Mouse (Mus musculus) heart, embryonic 14.5 days (tissue): ENCODE measurements around the gene Haus3. TPM values are rescaled to one million over a fixed set of nuclear protein-coding genes. Genes with fewer than 3 reads are reported as not detected.

Source experiments
- ATAC-seq: fragments of 200-750 bp; cut with Nextera tagmentation; 2 replicates; pipeline ENCODE4 v1.8.0; 2017; ENCODE audit warnings: low read depth, moderate TSS enrichment; ENCODE audit not compliant: insufficient number of reproducible peaks, insufficient read depth, low FRiP score
- H3K27ac ChIP-seq, 2 experiments: fragments of 200-500 bp in 1 of 2; fragments of 300-500 bp in 1 of 2; sonication (generic) in 1 of 2; replicated peaks in 1 of 2; 2 replicates each; pipeline ENCODE4 v1.5.1; 2012 to 2014; ENCODE audit warnings: low read depth in 2 of 2, low read length in 2 of 2, control low read depth in 1 of 2, mild to moderate bottlenecking in 1 of 2, mixed read lengths in 1 of 2; ENCODE audit not compliant: control insufficient read depth in 1 of 2, insufficient read depth in 1 of 2
- H3K27me3 ChIP-seq: fragments of 300-500 bp; sonication (generic); 2 replicates; pipeline ENCODE4 v1.6.1; 2014; ENCODE audit warnings: mild to moderate bottlenecking, low read length, control low read depth; ENCODE audit not compliant: control insufficient read depth, insufficient read depth
- H3K36me3 ChIP-seq: fragments of 300-500 bp; sonication (generic); 2 replicates; pipeline ENCODE4 v1.6.1; 2014; ENCODE audit warnings: mild to moderate bottlenecking, control low read depth, low read length, mixed read lengths; ENCODE audit not compliant: control insufficient read depth, insufficient read depth
- H3K4me1 ChIP-seq, 2 experiments: fragments of 200-500 bp in 1 of 2; fragments of 300-500 bp in 1 of 2; sonication (generic) in 1 of 2; 2 replicates each; pipeline ENCODE4 v1.6.1; 2012 to 2014; ENCODE audit warnings: low read length in 2 of 2, control low read depth in 1 of 2, mixed read lengths in 1 of 2; ENCODE audit not compliant: control insufficient read depth in 2 of 2, insufficient read depth in 2 of 2
- H3K4me2 ChIP-seq: fragments of 300-500 bp; sonication (generic); 2 replicates; pipeline ENCODE4 v1.6.1; 2014; ENCODE audit warnings: mild to moderate bottlenecking, low read length
- H3K4me3 ChIP-seq, 2 experiments: fragments of 200-500 bp in 1 of 2; fragments of 300-500 bp in 1 of 2; sonication (generic) in 1 of 2; 2 replicates each; pipeline ENCODE4 v1.5.1; 2012 to 2014; ENCODE audit warnings: low read length in 2 of 2, mild to moderate bottlenecking in 2 of 2, control low read depth in 1 of 2, low read depth in 1 of 2, moderate library complexity in 1 of 2; ENCODE audit not compliant: control insufficient read depth in 1 of 2, insufficient read depth in 1 of 2
- H3K9ac ChIP-seq: fragments of 300-500 bp; sonication (generic); 2 replicates; pipeline ENCODE4 v1.6.1; 2014; ENCODE audit warnings: mild to moderate bottlenecking, low read length
- H3K9me3 ChIP-seq: fragments of 300-500 bp; sonication (generic); 2 replicates; pipeline ENCODE4 v1.6.1; 2016; ENCODE audit warnings: low read length, control low read depth; ENCODE audit not compliant: control insufficient read depth
- WGBS: fragments of 180-500 bp; shearing (Covaris S2); extraction: QIAGEN DNeasy Blood & Tissue Kit; methylation state at CpG from one replicate; pipeline ENCODE4 v1.1.7; 2014; 5-methylcytosine and 5-hydroxymethylcytosine counted together
- polyA plus RNA-seq: library from polyadenylated mRNA; unstranded; fragments of >200 nt; fragmentation: Nextera tagmentation; extraction: Ambion mirVana; gene quantifications from 2 replicates; pipeline ENCODE4 v1.2.1, GENCODE M21; 2014

Gene Haus3
- polyA plus RNA-seq, 1 experiment from 2014 or later: 18.4 TPM

DNA sequence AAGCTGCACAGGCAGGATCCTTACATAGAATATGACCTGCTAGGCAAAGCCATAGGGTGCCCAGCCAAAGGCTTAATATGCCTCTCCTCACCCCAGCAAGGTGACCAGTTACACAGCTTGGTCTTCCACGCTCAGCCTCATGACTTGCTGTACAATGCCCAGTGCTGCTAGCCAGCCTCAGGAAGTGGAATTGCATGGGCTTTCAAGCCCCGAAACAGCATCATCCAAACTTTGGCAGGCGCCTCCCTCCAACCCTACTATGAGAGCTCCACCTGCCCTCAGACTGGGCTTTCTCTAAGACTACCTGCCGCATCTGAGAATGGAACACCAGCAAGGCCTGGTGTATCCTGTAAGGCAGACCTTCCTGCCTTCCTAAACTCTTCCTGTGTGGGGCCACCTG, 8.5 kb upstream of the Haus3 start:
- no peak for ATAC-seq
- Histone ChIP-seq H3K27me3 (no peaks in the 10 kb centered on the region), H3K4me3 (no peak overlapping the region), H3K4me1 (peaks cover 4 to 6% of the 10 kb centered on the region in 2 experiments), H3K36me3 (peaks cover 88% of the 10 kb centered on the region), H3K27ac (no peak overlapping the region), H3K9me3 (no peaks in the 10 kb centered on the region), H3K4me2 (no peak overlapping the region), H3K9ac (no peak overlapping the region)
- 91% methylated on average over 4 of the region's 4 CpGs for WGBS

- Histone ChIP-seq H3K4me3 (no peak overlapping the region), H3K9ac (no peak overlapping the region), H3K9me3 (no peaks in the 10 kb centered on the region), H3K4me2 (no peak overlapping the region), H3K4me1 (no peaks in the 10 kb centered on the region), H3K36me3 (peaks cover 84% of the 10 kb centered on the region), H3K27me3 (no peaks in the 10 kb centered on the region), H3K27ac (no peak overlapping the region)
- no peak for ATAC-seq
- WGBS: 73% methylated on average over 2 of the region's 2 CpGs
Measured at GRCm38 (mm10) chr5:34177091-34177490, 7.8 kb upstream of the Haus3 start.

GRCm38 (mm10) chr5:34176691-34177090, 7.4 kb upstream of the Haus3 start:
- Histone ChIP-seq H3K27ac (no peak overlapping the region), H3K27me3 (no peaks in the 10 kb centered on the region), H3K9me3 (no peaks in the 10 kb centered on the region), H3K4me2 (no peak overlapping the region), H3K9ac (no peak overlapping the region), H3K4me3 (no peak overlapping the region), H3K36me3 (peaks cover 81% of the 10 kb centered on the region), H3K4me1 (no peaks in the 10 kb centered on the region)
- 74% methylated on average over 10 of the region's 10 CpGs for whole genome bisulfite sequencing
- ATAC-seq: no peak

DNA sequence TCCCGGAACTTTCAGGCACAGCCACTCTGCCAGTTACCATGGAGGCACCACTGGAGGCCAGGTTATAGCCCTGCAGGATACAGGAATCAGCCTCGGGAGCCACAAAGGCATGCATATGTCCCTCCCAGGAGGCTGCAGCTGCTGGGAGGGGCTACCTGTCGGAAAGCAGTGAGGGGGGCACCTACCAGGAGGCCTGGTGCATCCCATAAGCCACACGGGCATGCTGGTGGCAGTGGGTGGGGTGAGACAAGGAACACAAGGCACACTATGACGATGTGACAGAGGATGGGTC, 6.0 kb upstream of the Haus3 start:
- H3K4me3 ChIP-seq: no peak overlapping the region
- peaks cover 71% of the 10 kb centered on the region for H3K36me3 ChIP-seq
- no peaks in the 10 kb centered on the region for H3K4me1 ChIP-seq
- H3K9ac ChIP-seq: no peak overlapping the region
- no peak overlapping the region for H3K4me2 ChIP-seq
- ATAC-seq: no peak
- H3K9me3 ChIP-seq: no peaks in the 10 kb centered on the region
- WGBS: 46% methylated on average over 5 of the region's 5 CpGs
- H3K27ac ChIP-seq: no peak overlapping the region
- H3K27me3 ChIP-seq: no peaks in the 10 kb centered on the region

- H3K4me1 ChIP-seq: no peaks in the 10 kb centered on the region
- H3K9ac ChIP-seq: no peak overlapping the region
- no peak overlapping the region for H3K4me3 ChIP-seq
- H3K9me3 ChIP-seq: no peaks in the 10 kb centered on the region
- no peak overlapping the region for H3K4me2 ChIP-seq
- H3K27ac ChIP-seq: no peak overlapping the region
- peaks cover 66% of the 10 kb centered on the region for H3K36me3 ChIP-seq
- no peak for ATAC-seq
- 66% methylated on average over 5 of the region's 5 CpGs for WGBS
- no peaks in the 10 kb centered on the region for H3K27me3 ChIP-seq
Measured at GRCm38 (mm10) chr5:34174550-34175402, 5.4 kb upstream of the Haus3 start.

- no peak overlapping the region for H3K4me3 ChIP-seq
- ATAC-seq: no peak
- H3K27me3 ChIP-seq: no peaks in the 10 kb centered on the region
- H3K9ac ChIP-seq: no peak overlapping the region
- H3K4me2 ChIP-seq: no peak overlapping the region
- peaks cover 59% of the 10 kb centered on the region for H3K36me3 ChIP-seq
- H3K9me3 ChIP-seq: no peaks in the 10 kb centered on the region
- no peak overlapping the region for H3K27ac ChIP-seq
- 78% methylated on average over 2 of the region's 2 CpGs for WGBS
- H3K4me1 ChIP-seq: no peaks in the 10 kb centered on the region
Measured at GRCm38 (mm10) chr5:34174021-34174420, 4.7 kb upstream of the Haus3 start.

GRCm38 (mm10) chr5:34170726-34171125, 1.4 kb upstream of the Haus3 start:
- Histone ChIP-seq H3K4me3 (no peak overlapping the region), H3K36me3 (peaks cover 28% of the 10 kb centered on the region), H3K27ac (peak overlapping the region; percentile 35 to 37; a peak in 2 of 4 replicates), H3K9me3 (no peaks in the 10 kb centered on the region), H3K4me1 (peaks cover 0 to 11% of the 10 kb centered on the region in 2 experiments; a peak in 3 of 4 replicates), H3K27me3 (no peaks in the 10 kb centered on the region), H3K9ac (no peak overlapping the region), H3K4me2 (no peak overlapping the region)
- no peak for ATAC-seq
- 65% methylated on average over 4 of the region's 4 CpGs for WGBS

GRCm38 (mm10) chr5:34169954-34170353, 627 bp upstream of the Haus3 start:
- Histone ChIP-seq H3K4me3 (peak overlapping the region; percentile 25 to 34), H3K4me1 (peaks cover 0 to 12% of the 10 kb centered on the region in 2 experiments; a peak in 3 of 4 replicates), H3K9me3 (no peaks in the 10 kb centered on the region), H3K36me3 (peaks cover 25% of the 10 kb centered on the region), H3K4me2 (peak overlapping the region; percentile 70), H3K27ac (peak overlapping the region; percentile 82 to 86), H3K9ac (peak overlapping the region; percentile 73), H3K27me3 (no peaks in the 10 kb centered on the region)
- 82% methylated on average over 3 of the region's 3 CpGs for WGBS
- ATAC-seq: no peak
